Mouse (Mus musculus): ENCODE results near the gene Pnpt1.

- no peak for TF ChIP-seq CTCF (IDR thresholded peaks at IDR 0.05; ENCODE audit: borderline replicate concordance, insufficient read depth, low read length)
- TF ChIP-seq POLR2A (IDR thresholded peaks at IDR 0.05; ENCODE audit: low read depth, low read length): peak; percentile 78
Measured at GRCm38 (mm10) chr11:29173125-29173631, 42.6 kb downstream of the Pnpt1 start.

Measured in embryonic fibroblast, embryonic 13.5 days (primary cell).